Mouse (Mus musculus) adrenal gland, adult (tissue): ENCODE measurements around the gene Olfr441.
"Not testable (repeated sequence)": the region's sequence is repeated elsewhere in the genome, so short reads cannot be mapped to it uniquely, and the experiment has no call there.

ENCODE experiments used
- DNase-seq, 2 experiments: peaks; one replicate each; pipeline ENCODE4 v3.0.0; 2022 to 2023; ENCODE audit warnings: low spot score in 1 of 2; ENCODE audit not compliant: inconsistent age in 2 of 2

Gene Olfr441

GRCm38 (mm10) chr6:43106069-43106468, at the start of gene Olfr441:
Olfr441 (plus strand) TSS chr6:43106369.
- DNase-seq = not testable (repeated sequence)

- peak in 1 of 2 experiments; percentile 21 for DNase-seq
Observed at GRCm38 (mm10) chr6:43078750-43079149, 27.4 kb upstream of the Olfr441 start.

- not testable (repeated sequence) for DNase-seq
Observed at GRCm38 (mm10) chr6:43081405-43081804, 24.8 kb upstream of the Olfr441 start.

- DNase-seq = not testable (repeated sequence)
Observed at GRCm38 (mm10) chr6:43146267-43146666, 40.1 kb downstream of the Olfr441 start, which contains the start of gene Olfr237-ps1. Olfr237-ps1 (plus strand) TSS chr6:43146567.

- no peak for DNase-seq
Observed at GRCm38 (mm10) chr6:43159502-43159901, 53.3 kb downstream of the Olfr441 start.

- no peak for DNase-seq
Observed at GRCm38 (mm10) chr6:43162982-43163381, 56.8 kb downstream of the Olfr441 start, which contains the start of gene Olfr437. Olfr437 (plus strand) TSS chr6:43163282.

GRCm38 (mm10) chr6:43167246-43167645, 61.1 kb downstream of the Olfr441 start:
- DNase-seq = no peak
